Mouse (Mus musculus): Measurements from ENCODE around the gene Ep400. TPM values are rescaled to one million over a fixed set of nuclear protein-coding genes. Genes with fewer than 3 reads are reported as not detected.

Gene Ep400
- polyA plus RNA-seq, 1 experiment from 2014 or later = 30.4 TPM

Small RNA genes within 50 kb of the gene (microRNA-seq; reads per million reads assigned to microRNA genes)
- 0.95 reads per million, percentile 12 among the genes with 10 or more reads in this experiment for gene Mir7026 (ENCODE audit: borderline number of aligned reads)

Other genes starting within 250 kb of the Ep400 start
- gene Galnt9, start 226.4 kb downstream of the Ep400 start, polyA plus RNA-seq (2014; fragmentation: Nextera tagmentation; extraction: Ambion mirVana) = not detected in 2 replicates
- 35.8 and 41.7 TPM in 2 replicates for gene Noc4l, start 117.3 kb downstream of the Ep400 start, polyA plus RNA-seq (2014; fragmentation: Nextera tagmentation; extraction: Ambion mirVana)
- gene Ddx51, start 117.3 kb downstream of the Ep400 start, polyA plus RNA-seq (2014; fragmentation: Nextera tagmentation; extraction: Ambion mirVana) = 18.0 and 22.0 TPM in 2 replicates
- gene Pus1, start 9.9 kb upstream of the Ep400 start, polyA plus RNA-seq (2014; fragmentation: Nextera tagmentation; extraction: Ambion mirVana) = 19.6 and 23.2 TPM in 2 replicates
- 17.1 and 18.7 TPM in 2 replicates for gene Ulk1, start 39.4 kb upstream of the Ep400 start, polyA plus RNA-seq (2014; fragmentation: Nextera tagmentation; extraction: Ambion mirVana)
- 30.2 and 32.6 TPM in 2 replicates for gene Hscb, start 69.1 kb upstream of the Ep400 start, polyA plus RNA-seq (2014; fragmentation: Nextera tagmentation; extraction: Ambion mirVana)
- gene Chek2, start 69.3 kb upstream of the Ep400 start, polyA plus RNA-seq (2014; fragmentation: Nextera tagmentation; extraction: Ambion mirVana) = 20.9 and 27.1 TPM in 2 replicates
- gene Ttc28, start 109.1 kb upstream of the Ep400 start, polyA plus RNA-seq (2014; fragmentation: Nextera tagmentation; extraction: Ambion mirVana) = 8.1 and 9.4 TPM in 2 replicates